Mouse (Mus musculus): ENCODE measurements around the gene Bbof1. TPM values are rescaled to one million over a fixed set of nuclear protein-coding genes. Genes with fewer than 3 reads are reported as not detected.

The Bbof1 gene
- polyA plus RNA-seq (2012; rRNA removed), result not detected in 2 replicates

DNA sequence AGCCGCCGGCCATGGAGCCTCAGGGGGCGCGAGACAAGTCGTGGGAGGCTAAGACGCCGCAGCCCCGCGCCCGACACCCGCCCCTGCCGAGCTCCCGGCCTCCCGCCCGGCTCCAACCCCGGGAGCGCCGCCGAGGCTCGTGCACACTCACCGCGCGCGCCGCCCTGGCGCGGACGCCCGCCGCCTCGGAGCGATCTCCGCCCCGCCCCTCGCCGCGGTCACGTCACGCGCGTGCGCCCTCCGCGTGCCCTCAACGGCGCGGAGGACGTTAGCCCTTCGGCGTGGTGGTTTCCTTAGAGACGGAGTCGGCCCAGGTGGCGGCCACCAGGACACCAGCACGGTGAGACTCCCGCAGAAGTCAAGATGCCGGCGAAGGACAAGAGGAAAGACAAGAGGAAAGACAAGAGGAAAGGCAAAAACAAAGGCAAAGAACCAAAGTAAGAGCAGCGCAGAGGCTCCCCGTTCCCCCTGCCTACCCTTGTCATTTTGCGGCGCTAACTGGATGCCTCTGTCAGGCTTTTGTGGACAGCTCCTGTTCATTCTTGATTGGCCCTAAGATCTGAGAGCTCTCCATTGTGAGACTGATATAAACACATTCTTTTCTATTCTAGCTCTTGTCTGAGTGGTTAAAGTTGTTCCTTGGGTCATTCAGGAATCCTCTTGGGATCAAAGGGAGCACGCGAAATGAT is at the start of gene Bbof1, which contains the start of gene Entpd5:
Bbof1 (plus strand) TSS at position 253 of the 689 bp plus-strand sequence.
Entpd5 (minus strand) TSS at position 211 of the 689 bp plus-strand sequence.

DNA sequence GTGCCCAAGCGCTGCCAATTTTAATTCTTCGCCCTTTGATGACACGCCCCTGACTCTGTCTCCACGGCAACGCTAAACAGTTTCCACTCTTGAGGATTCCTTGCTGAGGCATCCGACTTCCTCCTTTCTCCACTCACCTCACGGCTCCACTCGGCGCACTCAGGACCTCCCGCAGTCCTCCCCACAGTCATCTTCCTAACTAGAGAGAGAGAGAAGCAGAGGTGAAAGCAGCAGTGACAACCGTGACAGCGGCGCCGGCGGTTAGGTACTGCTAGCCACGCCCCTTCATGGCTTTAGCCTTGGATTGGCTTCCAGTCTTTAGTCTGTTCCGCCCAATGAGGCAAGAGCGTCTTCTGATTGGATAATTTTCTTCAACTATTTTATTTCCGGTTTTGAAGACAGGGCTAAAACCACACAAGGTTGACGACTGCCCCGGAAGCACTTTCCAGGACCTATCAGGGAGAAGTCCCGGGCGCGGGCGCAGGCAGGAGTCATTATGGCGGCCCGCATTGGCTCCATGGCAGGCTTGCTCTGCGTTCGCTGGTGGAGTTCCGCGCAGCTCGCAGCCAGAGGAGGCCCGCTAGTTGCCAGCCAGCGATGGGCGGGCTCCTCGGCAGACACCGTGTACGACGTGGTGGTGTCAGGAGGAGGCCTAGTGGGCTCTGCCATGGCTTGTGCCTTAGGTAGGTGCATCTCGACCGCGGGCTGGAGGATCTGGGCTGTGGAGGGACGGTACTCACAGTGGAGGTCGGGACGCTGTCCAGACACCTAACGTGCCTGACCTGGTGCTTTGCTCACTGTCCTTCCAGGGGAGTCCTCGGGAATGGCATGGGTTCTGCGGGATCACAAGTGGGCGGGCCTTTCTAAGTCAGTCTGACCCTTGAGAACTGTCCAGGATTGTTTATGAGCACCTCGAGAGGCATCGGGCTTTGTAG is 47.0 kb upstream of the Bbof1 start, which contains the start of the genes Coq6 and Fam161b:
Coq6 (plus strand) TSS at position 103 of the 935 bp plus-strand sequence.
Fam161b (minus strand) TSS at position 279 of the 935 bp plus-strand sequence.

DNA sequence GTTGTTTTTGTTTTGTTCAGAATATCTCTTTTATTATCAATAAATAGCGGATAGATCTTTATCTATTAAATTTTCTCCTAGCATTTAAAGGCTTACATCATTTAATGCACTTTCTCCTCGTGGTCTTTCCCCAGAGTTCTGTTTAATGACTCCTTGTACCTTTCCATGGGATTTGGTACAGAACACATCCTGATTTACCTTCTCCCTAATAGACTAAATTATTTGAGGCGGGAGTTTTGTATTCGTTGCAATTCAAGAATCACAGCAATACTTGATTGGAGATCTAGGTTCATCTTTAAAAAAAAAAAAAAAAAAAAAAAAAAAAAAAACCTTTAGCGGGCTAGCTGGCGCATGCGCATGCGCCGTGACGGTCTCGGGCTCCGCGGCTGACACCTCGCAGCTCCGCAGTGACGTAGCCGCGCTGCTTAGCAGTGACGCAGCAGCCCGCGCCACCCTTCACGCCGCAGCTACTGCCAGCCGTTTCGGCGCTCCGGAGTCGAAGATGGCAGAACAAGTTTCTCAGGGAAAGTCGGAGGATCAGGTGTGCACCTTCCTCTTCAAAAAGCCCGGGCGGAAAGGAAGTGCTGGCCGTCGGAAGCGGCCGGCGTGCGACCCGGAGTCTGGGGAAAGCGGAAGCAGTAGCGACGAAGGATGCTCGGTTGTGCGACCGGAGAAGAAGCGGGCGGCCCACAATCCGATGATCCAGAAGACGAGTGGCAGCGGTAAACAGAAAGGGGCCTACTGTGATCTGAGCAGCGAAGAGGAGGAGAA is 8.1 kb downstream of the Bbof1 start, which contains the start of gene Rnf113a2:
Rnf113a2 (plus strand) TSS at position 363 of the 771 bp plus-strand sequence.

DNA sequence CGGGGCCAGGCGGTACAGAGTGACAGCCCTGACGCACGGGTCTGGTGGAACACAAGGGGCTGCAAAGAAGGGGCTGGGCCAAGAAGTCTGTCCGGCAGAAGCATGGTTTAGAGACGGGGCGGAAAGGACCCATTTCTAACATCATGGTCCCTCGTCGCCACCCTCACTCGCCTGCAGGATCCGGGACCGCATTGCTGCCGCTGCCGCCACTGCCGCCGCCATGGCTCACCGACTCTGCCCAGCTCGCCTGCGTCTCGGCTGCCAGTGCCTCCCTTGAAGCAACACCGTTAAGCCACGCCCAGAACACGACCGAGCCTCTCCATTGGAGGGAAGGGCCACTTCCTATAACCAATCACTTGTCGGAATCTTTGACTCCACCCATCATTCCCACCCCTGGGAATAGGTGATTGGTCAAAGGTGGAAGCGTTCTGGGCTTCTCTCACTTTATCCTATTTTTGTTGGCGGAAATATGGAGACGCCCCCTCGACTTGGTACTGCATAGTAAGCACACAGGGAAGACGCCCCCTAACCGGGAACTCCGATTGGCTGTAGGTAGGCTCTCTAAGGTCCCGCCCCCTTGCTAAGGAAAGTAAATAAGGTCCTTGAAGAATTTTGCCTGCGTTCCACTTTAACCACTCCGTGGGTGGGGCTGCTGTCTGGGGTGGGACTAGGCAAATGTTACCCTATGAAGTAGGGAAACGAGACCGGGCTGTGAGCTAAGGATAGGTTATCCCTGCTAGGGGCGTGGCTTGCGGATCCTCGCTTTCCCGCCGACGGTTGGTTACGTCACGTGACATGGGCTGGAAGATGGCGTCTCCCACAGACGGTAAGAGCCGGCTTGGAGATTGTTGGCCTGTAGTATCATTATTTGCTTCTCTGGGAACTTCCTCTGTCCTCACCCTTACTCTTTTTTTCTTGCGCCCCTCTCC is 42.1 kb downstream of the Bbof1 start, which contains the start of the genes Aldh6a1 and Lin52:
Aldh6a1 (minus strand) TSS at position 287 of the 929 bp plus-strand sequence.
Lin52 (plus strand) TSS at position 705 of the 929 bp plus-strand sequence.

Other genes starting within 250 kb of the Bbof1 start
- gene Elmsan1, start 190.2 kb upstream of the Bbof1 start, polyA plus RNA-seq (2012; rRNA removed), result 4.8 and 5.7 TPM in 2 replicates
- 1.5 and 2.0 TPM in 2 replicates for gene Ptgr2, start 123.8 kb upstream of the Bbof1 start, polyA plus RNA-seq (2012; rRNA removed)
- gene Zfp410, start 92.2 kb upstream of the Bbof1 start, polyA plus RNA-seq (2012; rRNA removed), result 5.9 and 7.5 TPM in 2 replicates
- 19.0 and 23.1 TPM in 2 replicates for gene Coq6, start 47.4 kb upstream of the Bbof1 start, polyA plus RNA-seq (2012; rRNA removed)
- 0.31 and 0.45 TPM in 2 replicates for gene Fam161b, start 47.2 kb upstream of the Bbof1 start, polyA plus RNA-seq (2012; rRNA removed)
- 4.5 and 6.2 TPM in 2 replicates for gene Entpd5, start within 50 bp of the Bbof1 start, polyA plus RNA-seq (2012; rRNA removed)
- gene Rnf113a2, start 8.1 kb downstream of the Bbof1 start, polyA plus RNA-seq (2012; rRNA removed), result 0.17 and 0.57 TPM in 2 replicates
- 4.3 and 6.6 TPM in 2 replicates for gene Aldh6a1, start 41.9 kb downstream of the Bbof1 start, polyA plus RNA-seq (2012; rRNA removed)
- gene Lin52, start 42.4 kb downstream of the Bbof1 start, polyA plus RNA-seq (2012; rRNA removed), result 1.6 and 2.8 TPM in 2 replicates
- not detected in 2 replicates for gene Vsx2, start 160.7 kb downstream of the Bbof1 start, polyA plus RNA-seq (2012; rRNA removed)
- gene Abcd4, start 208.3 kb downstream of the Bbof1 start, polyA plus RNA-seq (2012; rRNA removed), result 12.8 and 14.0 TPM in 2 replicates
- gene Vrtn, start 231.9 kb downstream of the Bbof1 start, polyA plus RNA-seq (2012; rRNA removed), result not detected in 2 replicates